Comparison of ENCODE assay signal across 14 mouse cellular contexts in the genomic region with DNA sequence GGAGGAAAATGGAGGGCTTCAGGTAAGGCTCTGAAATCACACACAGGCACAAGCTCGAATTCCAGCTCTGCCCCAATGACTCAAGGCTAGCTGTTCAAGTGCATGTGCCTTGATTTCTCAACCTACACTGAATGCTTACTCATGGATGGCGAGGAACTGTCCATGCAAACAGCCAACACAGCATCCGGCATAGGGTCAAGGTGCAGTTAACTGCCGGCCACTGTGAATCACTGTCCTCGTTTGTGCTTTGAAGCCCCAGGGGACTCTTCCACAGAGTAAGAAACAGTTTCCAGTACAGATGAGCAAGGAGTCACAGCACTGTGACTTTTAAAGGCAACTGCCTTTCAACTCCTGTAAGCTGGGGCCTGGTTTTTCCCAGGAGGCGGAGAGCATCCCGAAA. TPM values are rescaled to one million over a fixed set of nuclear protein-coding genes. Genes with fewer than 3 reads are reported as not detected.
DNase-seq lines count a peak whose midpoint lies in the region; ATAC-seq lines count a peak whose summit lies in the region.
"Had no signal": no experiment of that assay in that cellular context is flagged by ENCODE, and none has a peak within 500 bp of the region (broad histone marks: within the 10 kb centered on the region; RNA-seq: fewer than 3 reads in every experiment).

No protein-coding gene starts in this region.

- ATAC-seq in erythroid progenitor cell, adult 5-6 weeks (replicated peaks; ENCODE audit: low FRiP score, poor library complexity, severe bottlenecking): no peak
- ATAC-seq: intestine, embryonic 15.5 days had no signal

- DNase-seq in 3134 (ENCODE audit: extremely low read depth, insufficient read length, low spot score) (peak; percentile 75), 416B (ENCODE audit: low read depth) (peak; percentile 40)
- DNase-seq in adrenal gland, postnatal 25 days: peak; percentile 63
- DNase-seq in kidney, postnatal 25 days: peak; percentile 60 to 80
- DNase-seq in embryo, embryonic 10 days (ENCODE audit: low spot score): no peak
- no peak for DNase-seq in thymus, postnatal 25 days
- DNase-seq in left cerebral cortex, adult 18-20 months (ENCODE audit: low spot score in 2 of 2): no peak
- DNase-seq: cerebellum, adult 11 months; gastrocnemius, postnatal 10 days; heart, postnatal 10 days; lung, embryonic 14.5 days had no signal

RNA-seq across cellular contexts. Expression of gene Bcar1, which starts 36.1 kb away (rescaled TPM):
- 64.5 and 70.0 TPM in 2 replicates for total RNA-seq in adrenal gland, postnatal 25 days (2021)
- total RNA-seq in erythroid progenitor cell, adult 5-6 weeks (2015; ENCODE audit: low replicate concordance): not detected in 2 replicates
- 0.64 TPM in 1 of 2 replicates, not detected in the other for total RNA-seq in erythroid progenitor cell, adult 5-6 weeks (2017; ENCODE audit: low replicate concordance)
- total RNA-seq in left cerebral cortex, adult 18-20 months (2021): 10 to 100 TPM; 51.1 to 51.3 TPM
- total RNA-seq: megakaryocyte-erythroid progenitor cell, adult 5-6 weeks had no signal

Comparison
In these comparisons a context has a peak if more than half of its experiments do, and no peak if none do; other contexts are left out.
1. DNase-seq: peak in 3134 (single experiment), 416B (single experiment), adrenal gland, postnatal 25 days (single experiment) and kidney, postnatal 25 days (2 of 2); none in embryo, embryonic 10 days (single experiment), thymus, postnatal 25 days (single experiment) and left cerebral cortex, adult 18-20 months (0 of 2).
2. RNA of gene Bcar1, which starts 36.1 kb away (total RNA-seq): 64.5 to 70.0 TPM in adrenal gland, postnatal 25 days and 51.1 to 51.3 TPM in left cerebral cortex, adult 18-20 months; 0.64 TPM in erythroid progenitor cell, adult 5-6 weeks; every median in the first group is over 10 times any median in the second.